Mouse (Mus musculus) liver, embryonic 14.5 days (tissue): Measurements from ENCODE around the gene Rpusd2. TPM values are rescaled to one million over a fixed set of nuclear protein-coding genes. Genes with fewer than 3 reads are reported as not detected.

Experiments
- ATAC-seq: fragments of 200-750 bp; cut with Nextera tagmentation; 2 replicates; pipeline ENCODE4 v1.8.0; 2017; ENCODE audit warnings: moderate number of reproducible peaks, mild to moderate bottlenecking, moderate library complexity; ENCODE audit not compliant: insufficient read depth
- DNase-seq, 3 experiments: peaks; one replicate each; pipeline ENCODE4 v3.0.0-alpha.2; 2012 to 2013; ENCODE audit warnings: low read depth in 3 of 3, low spot score in 3 of 3
- H3K27ac ChIP-seq: fragments of 300-500 bp; sonication (generic); 2 replicates; pipeline ENCODE4 v1.5.1; 2014; ENCODE audit warnings: moderate library complexity, mild to moderate bottlenecking, control low read depth, inconsistent platforms
- H3K27me3 ChIP-seq: fragments of 300-500 bp; sonication (generic); 2 replicates; pipeline ENCODE4 v1.6.1; 2014; ENCODE audit warnings: mild to moderate bottlenecking, low read length, moderate library complexity; ENCODE audit not compliant: control insufficient read depth, insufficient read depth
- H3K36me3 ChIP-seq: fragments of 300-500 bp; sonication (generic); replicated peaks from 2 replicates; pipeline ENCODE4 v1.6.1; 2014; ENCODE audit warnings: low read depth; ENCODE audit not compliant: control insufficient read depth, insufficient read depth
- H3K4me1 ChIP-seq, 2 experiments: fragments of 200-500 bp in 1 of 2; fragments of 300-500 bp in 1 of 2; sonication (generic) in 1 of 2; replicated peaks; 2 replicates each; pipeline ENCODE4 v1.6.1; 2012 to 2014; ENCODE audit warnings: antibody characterized with exemption in 1 of 2, inconsistent platforms in 1 of 2, low read length in 1 of 2; ENCODE audit not compliant: control insufficient read depth in 2 of 2, insufficient read depth in 2 of 2
- H3K4me2 ChIP-seq: fragments of 300-500 bp; sonication (generic); 2 replicates; pipeline ENCODE4 v1.6.1; 2014; ENCODE audit warnings: low read depth, mild to moderate bottlenecking, control low read depth, moderate library complexity
- H3K4me3 ChIP-seq, 2 experiments: fragments of 200-500 bp in 1 of 2; fragments of 300-500 bp in 1 of 2; sonication (generic) in 1 of 2; 2 replicates each; pipeline ENCODE4 v1.5.1; 2012 to 2014; ENCODE audit warnings: low read depth in 2 of 2, low read length in 2 of 2, mild to moderate bottlenecking in 2 of 2, control low read depth in 1 of 2, inconsistent platforms in 1 of 2, moderate library complexity in 1 of 2; ENCODE audit not compliant: insufficient read depth in 1 of 2
- H3K9ac ChIP-seq: fragments of 300-500 bp; sonication (generic); replicated peaks from 2 replicates; pipeline ENCODE4 v1.6.1; 2014; ENCODE audit warnings: mild to moderate bottlenecking, control low read depth, moderate library complexity
- H3K9me3 ChIP-seq: fragments of 300-500 bp; sonication (generic); 2 replicates; pipeline ENCODE4 v1.6.1; 2016; ENCODE audit warnings: low read length, mixed read lengths; ENCODE audit not compliant: control insufficient read depth
- CTCF ChIP-seq: IDR thresholded peaks from 2 replicates; pipeline ENCODE4 v1.5.1; 2016; ENCODE audit warnings: antibody characterized with exemption, low read depth, control low read depth
- EP300 ChIP-seq: IDR thresholded peaks from 2 replicates; pipeline ENCODE4 v1.6.1; 2016; ENCODE audit warnings: antibody characterized with exemption, low read depth
- WGBS: fragments of 180-500 bp; shearing (Covaris S2); extraction: QIAGEN DNeasy Blood & Tissue Kit; methylation state at CpG from one replicate; pipeline ENCODE4 v1.1.7; 2014; ENCODE audit not compliant: insufficient replicate concordance; 5-methylcytosine and 5-hydroxymethylcytosine counted together
- polyA plus RNA-seq, 2 experiments: library from polyadenylated mRNA; depleted of rRNA in 1 of 2; stranded (reverse) in 1 of 2; unstranded in 1 of 2; fragments of >200 nt; fragmentation: Nextera tagmentation in 1 of 2; extraction: Ambion mirVana in 1 of 2; gene quantifications; 2 replicates each; pipeline versions ENCODE4 v1.2.1 to v1.2.3; 2012 to 2014

Gene Rpusd2
- polyA plus RNA-seq, 2 experiments: 2.3 to 4.0 TPM

DNA sequence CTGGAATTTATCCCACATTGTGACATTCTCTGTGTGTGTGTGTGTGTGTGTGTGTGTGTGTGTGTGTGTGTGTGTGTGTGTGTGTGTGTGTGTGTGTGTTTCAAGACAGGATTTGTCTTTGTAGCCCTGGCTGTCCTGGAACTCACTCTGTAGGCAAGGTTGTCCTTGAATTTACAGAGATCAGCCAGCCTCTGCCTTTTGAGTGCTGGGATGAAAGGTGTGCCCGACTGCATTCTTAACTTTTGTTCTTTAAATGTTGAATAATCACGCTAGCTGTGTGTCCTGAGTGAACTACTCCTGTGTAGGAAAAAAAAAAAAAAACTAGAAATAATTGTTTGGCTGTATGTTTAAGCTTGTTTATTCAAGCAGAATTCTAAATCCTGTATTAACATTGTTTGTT, 51.6 kb downstream of the Rpusd2 start:
- ATAC-seq: no peak
- H3K27ac ChIP-seq: no peak overlapping the region
- H3K27me3 ChIP-seq: no peaks in the 10 kb centered on the region
- no peak overlapping the region for H3K4me2 ChIP-seq
- peaks cover 51% of the 10 kb centered on the region for H3K36me3 ChIP-seq
- H3K4me3 ChIP-seq: no peak overlapping the region
- WGBS: 85% methylated on average over 2 of the region's 2 CpGs
- no peaks in the 10 kb centered on the region for H3K4me1 ChIP-seq
- TF ChIP-seq CTCF: no peak
- no peak for TF ChIP-seq EP300
- no peaks in the 10 kb centered on the region for H3K9me3 ChIP-seq
- no peak for DNase-seq
- no peak overlapping the region for H3K9ac ChIP-seq

Other genes starting within 250 kb of the Rpusd2 start
- gene Knstrn, start 220.8 kb upstream of the Rpusd2 start, polyA plus RNA-seq (2012; rRNA removed): 22.9 and 50.8 TPM in 2 replicates
- 84.7 and 88.1 TPM in 2 replicates for gene Knstrn, start 220.8 kb upstream of the Rpusd2 start, polyA plus RNA-seq (2014; fragmentation: Nextera tagmentation; extraction: Ambion mirVana)
- gene Ivd, start 172.8 kb upstream of the Rpusd2 start, polyA plus RNA-seq (2012; rRNA removed): 23.1 and 26.3 TPM in 2 replicates
- 23.3 and 27.4 TPM in 2 replicates for gene Ivd, start 172.8 kb upstream of the Rpusd2 start, polyA plus RNA-seq (2014; fragmentation: Nextera tagmentation; extraction: Ambion mirVana)
- 4.9 and 5.2 TPM in 2 replicates for gene Bahd1, start 134.4 kb upstream of the Rpusd2 start, polyA plus RNA-seq (2012; rRNA removed)
- gene Bahd1, start 134.4 kb upstream of the Rpusd2 start, polyA plus RNA-seq (2014; fragmentation: Nextera tagmentation; extraction: Ambion mirVana): 0.83 and 1.0 TPM in 2 replicates
- gene Chst14, start 108.3 kb upstream of the Rpusd2 start, polyA plus RNA-seq (2012; rRNA removed): 3.6 and 3.7 TPM in 2 replicates
- gene Chst14, start 108.3 kb upstream of the Rpusd2 start, polyA plus RNA-seq (2014; fragmentation: Nextera tagmentation; extraction: Ambion mirVana): 4.2 and 4.3 TPM in 2 replicates
- 5.4 and 6.9 TPM in 2 replicates for gene Ccdc32, start 5.4 kb upstream of the Rpusd2 start, polyA plus RNA-seq (2012; rRNA removed)
- gene Ccdc32, start 5.4 kb upstream of the Rpusd2 start, polyA plus RNA-seq (2014; fragmentation: Nextera tagmentation; extraction: Ambion mirVana): 12.6 and 12.9 TPM in 2 replicates
- 3.4 and 6.2 TPM in 2 replicates for gene Knl1, start 12.3 kb downstream of the Rpusd2 start, polyA plus RNA-seq (2012; rRNA removed)
- 45.5 and 49.7 TPM in 2 replicates for gene Knl1, start 12.3 kb downstream of the Rpusd2 start, polyA plus RNA-seq (2014; fragmentation: Nextera tagmentation; extraction: Ambion mirVana)
- 20.4 and 28.7 TPM in 2 replicates for gene Rad51, start 78.0 kb downstream of the Rpusd2 start, polyA plus RNA-seq (2012; rRNA removed)
- gene Rad51, start 78.0 kb downstream of the Rpusd2 start, polyA plus RNA-seq (2014; fragmentation: Nextera tagmentation; extraction: Ambion mirVana): 33.9 and 35.7 TPM in 2 replicates
- gene Rmdn3, start 122.2 kb downstream of the Rpusd2 start, polyA plus RNA-seq (2012; rRNA removed): 15.0 and 22.8 TPM in 2 replicates
- 42.2 and 47.6 TPM in 2 replicates for gene Rmdn3, start 122.2 kb downstream of the Rpusd2 start, polyA plus RNA-seq (2014; fragmentation: Nextera tagmentation; extraction: Ambion mirVana)
- gene Gchfr, start 133.0 kb downstream of the Rpusd2 start, polyA plus RNA-seq (2012; rRNA removed): 35.4 and 59.7 TPM in 2 replicates
- gene Gchfr, start 133.0 kb downstream of the Rpusd2 start, polyA plus RNA-seq (2014; fragmentation: Nextera tagmentation; extraction: Ambion mirVana): 75.9 and 80.3 TPM in 2 replicates
- gene Gm14137, start 139.7 kb downstream of the Rpusd2 start, polyA plus RNA-seq (2012; rRNA removed): not detected in 2 replicates
- gene Gm14137, start 139.7 kb downstream of the Rpusd2 start, polyA plus RNA-seq (2014; fragmentation: Nextera tagmentation; extraction: Ambion mirVana): 0.05 TPM in 1 of 2 replicates, not detected in the other
- gene Zfyve19, start 173.8 kb downstream of the Rpusd2 start, polyA plus RNA-seq (2012; rRNA removed): 19.4 and 20.5 TPM in 2 replicates
- 16.4 and 18.2 TPM in 2 replicates for gene Zfyve19, start 173.8 kb downstream of the Rpusd2 start, polyA plus RNA-seq (2014; fragmentation: Nextera tagmentation; extraction: Ambion mirVana)
- gene Dnajc17, start 174.0 kb downstream of the Rpusd2 start, polyA plus RNA-seq (2012; rRNA removed): 4.6 and 9.5 TPM in 2 replicates
- gene Dnajc17, start 174.0 kb downstream of the Rpusd2 start, polyA plus RNA-seq (2014; fragmentation: Nextera tagmentation; extraction: Ambion mirVana): 5.4 and 6.9 TPM in 2 replicates
- not detected in 2 replicates for gene Ppp1r14d, start 195.1 kb downstream of the Rpusd2 start, polyA plus RNA-seq (2012; rRNA removed)
- gene Ppp1r14d, start 195.1 kb downstream of the Rpusd2 start, polyA plus RNA-seq (2014; fragmentation: Nextera tagmentation; extraction: Ambion mirVana): not detected in 2 replicates
- gene Spint1, start 202.6 kb downstream of the Rpusd2 start, polyA plus RNA-seq (2012; rRNA removed): 0.11 and 0.27 TPM in 2 replicates
- gene Spint1, start 202.6 kb downstream of the Rpusd2 start, polyA plus RNA-seq (2014; fragmentation: Nextera tagmentation; extraction: Ambion mirVana): 0.11 and 0.13 TPM in 2 replicates
- 0.02 TPM in 1 of 2 replicates, not detected in the other for gene Rhov, start 236.5 kb downstream of the Rpusd2 start, polyA plus RNA-seq (2012; rRNA removed)
- gene Rhov, start 236.5 kb downstream of the Rpusd2 start, polyA plus RNA-seq (2014; fragmentation: Nextera tagmentation; extraction: Ambion mirVana): not detected in 2 replicates